Mouse (Mus musculus) layer of hippocampus, adult 18-20 months (tissue): ENCODE data around the gene Dchs1. TPM values are rescaled to one million over a fixed set of nuclear protein-coding genes. Genes with fewer than 3 reads are reported as not detected.

ENCODE experiments used
- DNase-seq, 2 experiments: peaks; one replicate each; pipeline ENCODE4 v3.0.0; 2022; ENCODE audit warnings: low spot score in 2 of 2
- total RNA-seq, 2 experiments: library from RNA; stranded (reverse); gene quantifications; 2 replicates each; pipeline ENCODE4 v1.2.3; 2021

Gene Dchs1
- total RNA-seq, 2 experiments from 2014 or later: 10.9 to 11.8 TPM

DNA sequence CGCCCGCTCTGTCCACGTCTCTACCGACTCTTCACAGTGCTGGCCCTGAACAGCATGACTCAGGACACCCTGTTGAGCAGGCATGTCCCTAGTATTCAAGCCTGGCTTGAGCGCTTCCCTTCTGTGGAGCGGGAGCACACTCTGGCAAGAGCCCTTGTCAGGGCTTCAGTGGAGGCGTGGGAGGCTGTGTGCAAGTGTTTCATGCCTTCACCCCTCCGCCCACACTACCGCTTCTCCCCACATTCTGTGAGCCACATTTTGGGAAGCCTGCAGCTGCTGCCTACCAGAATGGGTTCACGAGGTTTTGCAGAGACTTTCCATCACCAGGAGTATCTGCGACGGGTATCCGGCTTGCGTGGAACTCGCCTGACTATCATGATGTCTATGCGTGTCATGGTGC, 84.3 kb downstream of the Dchs1 start:
- DNase-seq: peak; percentile 39 to 69

Other genes with a start within 250 kb of the Dchs1 start
- 10 to 100 TPM; 83.8 to 89.3 TPM for gene Smpd1, start 233.3 kb downstream of the Dchs1 start, total RNA-seq
- gene Apbb1, start 206.0 kb downstream of the Dchs1 start, total RNA-seq: 100 to 1,000 TPM; 382 to 388 TPM
- under 1 TPM in 1 of 2 experiments, not detected in 1; 0.42 TPM for gene Hpx, start 187.5 kb downstream of the Dchs1 start, total RNA-seq
- 100 to 1,000 TPM; 122 to 136 TPM for gene Trim3, start 154.1 kb downstream of the Dchs1 start, total RNA-seq
- 10 to 100 TPM; 69.2 to 73.6 TPM for gene Timm10b, start 147.6 kb downstream of the Dchs1 start, total RNA-seq
- 100 to 1,000 TPM; 101 to 110 TPM for gene Arfip2, start 147.2 kb downstream of the Dchs1 start, total RNA-seq
- 10 to 100 TPM in 1 of 2 experiments, 1 to 10 TPM in 1; 7.7 to 16.5 TPM for gene Gm45799, start 147.1 kb downstream of the Dchs1 start, total RNA-seq
- 1 to 10 TPM; 3.9 to 7.0 TPM for gene Dnhd1, start 136.8 kb downstream of the Dchs1 start, total RNA-seq
- 10 to 100 TPM; 73.0 to 77.8 TPM for gene Ilk, start 51.1 kb downstream of the Dchs1 start, total RNA-seq
- gene Rrp8, start 50.3 kb downstream of the Dchs1 start, total RNA-seq: 10 to 100 TPM; 10.9 to 14.6 TPM
- gene Taf10, start 43.3 kb downstream of the Dchs1 start, total RNA-seq: 100 to 1,000 TPM; 108 to 114 TPM
- 10 to 100 TPM; 59.2 to 65.2 TPM for gene Tpp1, start 35.4 kb downstream of the Dchs1 start, total RNA-seq
- 100 to 1,000 TPM; 104 to 108 TPM for gene Mrpl17, start 23.4 kb upstream of the Dchs1 start, total RNA-seq
- 1 to 10 TPM; 1.3 to 2.0 TPM for gene Gm4070, start 166.3 kb upstream of the Dchs1 start, total RNA-seq